Mouse (Mus musculus) heart, adult 18-20 months (tissue): ENCODE results near the gene Kif26a. TPM values are rescaled to one million over a fixed set of nuclear protein-coding genes. Genes with fewer than 3 reads are reported as not detected.

Experiments used
- DNase-seq, 2 experiments: peaks; one replicate each; pipeline ENCODE4 v3.0.0; 2021 to 2022; ENCODE audit warnings: mixed read lengths in 1 of 2
- microRNA-seq, 2 experiments: library from miRNA; unstranded; fragments of <30 nt; microRNA quantifications; one replicate each; pipeline ENCODE4 v1.2.0; 2022
- total RNA-seq, 2 experiments: library from RNA; stranded (reverse); gene quantifications; 2 replicates each; pipeline ENCODE4 v1.2.3; 2021

The Kif26a gene
- total RNA-seq, 2 experiments from 2014 or later: 8.1 to 8.3 TPM

DNA sequence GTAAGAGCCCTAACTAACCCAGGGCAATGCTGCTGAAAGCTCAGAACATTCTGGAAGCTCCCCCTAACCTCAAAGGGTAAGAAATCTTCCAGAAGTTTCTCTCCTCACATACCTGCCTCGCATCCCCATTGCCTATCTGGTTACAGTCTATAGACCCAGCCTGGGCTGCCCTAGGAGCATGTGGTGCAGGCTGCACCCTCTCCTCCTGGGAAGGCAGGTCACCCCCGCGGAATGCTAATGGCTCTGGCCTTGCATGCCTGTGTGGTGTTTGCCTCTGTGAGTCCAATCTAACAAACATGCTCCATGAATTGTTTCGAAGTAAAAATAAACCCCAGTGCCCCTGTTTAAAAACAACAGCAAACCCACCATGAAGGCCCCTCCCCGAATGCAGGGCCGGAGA, 75.3 kb downstream of the Kif26a start:
- no peak for DNase-seq

DNA sequence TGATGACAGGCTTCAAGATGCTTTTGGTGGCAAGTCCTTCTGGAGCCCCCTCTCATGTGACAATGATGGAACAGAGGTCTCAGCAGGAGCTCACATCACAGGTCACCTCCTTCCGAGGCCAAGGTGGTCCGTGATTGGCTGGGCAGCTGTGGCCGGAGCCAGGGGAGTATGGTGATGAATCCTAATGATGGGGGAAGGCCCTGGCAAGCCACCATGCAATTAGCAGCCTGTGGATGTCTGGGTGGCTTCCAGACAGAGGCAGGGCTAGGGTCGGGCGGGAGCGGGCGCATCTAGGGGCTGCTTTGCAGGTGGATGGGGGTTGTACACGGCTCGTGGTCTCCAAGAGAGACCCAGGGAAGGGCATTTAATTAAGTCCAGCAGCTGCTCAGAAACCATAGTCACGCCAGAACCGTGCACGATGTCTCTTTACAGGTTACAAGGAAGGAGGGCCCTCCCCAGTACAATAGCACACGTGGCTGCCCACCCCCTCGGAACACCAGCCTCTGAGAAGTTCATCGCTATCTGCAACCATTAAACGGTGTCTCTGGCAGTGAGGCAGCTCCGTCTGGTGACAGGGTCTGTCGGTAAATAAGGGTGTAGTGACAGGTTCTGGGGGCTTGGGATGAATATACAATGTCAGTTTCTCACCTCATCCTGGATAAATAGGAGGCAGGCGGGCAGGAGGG, 75.9 kb downstream of the Kif26a start:
- no peak for DNase-seq

DNA sequence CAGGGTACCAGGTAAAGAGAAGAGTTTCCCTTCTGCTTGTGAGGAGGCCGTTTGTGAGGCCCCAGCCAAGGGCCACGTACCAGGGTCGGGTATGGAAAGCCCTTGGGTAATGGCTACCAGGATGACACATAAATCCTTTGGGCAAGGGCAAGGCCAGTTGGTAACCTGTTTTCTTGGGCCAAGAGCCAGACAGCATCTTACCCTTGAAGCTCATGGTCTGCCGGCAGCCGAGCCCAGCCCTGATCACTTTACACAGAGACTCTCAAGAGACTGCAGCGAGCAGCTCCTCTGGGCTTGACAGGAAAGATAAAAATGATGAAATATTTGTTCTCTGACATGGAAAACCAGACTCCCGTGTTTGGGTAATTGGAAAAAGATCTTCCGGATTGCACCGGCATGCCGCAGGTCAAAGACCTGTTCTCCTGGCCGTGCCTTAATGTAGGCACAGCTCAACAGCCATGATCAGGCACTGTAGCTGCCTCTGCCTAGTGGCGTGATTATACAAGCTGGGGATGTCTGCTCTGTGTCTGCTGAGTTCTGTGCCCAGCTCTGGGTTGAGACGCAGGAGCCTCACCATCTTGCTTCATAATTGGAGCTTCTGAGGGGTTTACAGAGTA, 77.8 kb downstream of the Kif26a start:
- no peak for DNase-seq

DNA sequence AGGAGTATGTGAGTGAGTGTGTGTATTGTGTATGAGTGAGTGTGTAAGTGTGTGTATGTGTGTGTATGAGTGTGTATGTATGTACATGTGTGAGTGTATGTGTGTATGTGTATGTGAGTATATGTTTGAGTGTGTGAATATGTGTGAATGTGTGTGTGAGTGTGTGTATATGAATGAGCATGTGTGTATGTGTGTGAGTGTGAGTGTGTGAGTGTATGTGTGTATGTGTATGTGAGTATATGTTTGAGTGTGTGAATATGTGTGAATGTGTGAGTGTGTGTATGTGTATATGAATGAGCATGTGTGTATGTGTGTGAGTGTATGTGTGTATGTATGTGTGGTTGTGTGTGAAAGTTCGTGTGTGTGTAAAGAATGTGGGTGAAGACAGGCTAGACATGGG, 80.2 kb downstream of the Kif26a start:
- DNase-seq: no peak

DNA sequence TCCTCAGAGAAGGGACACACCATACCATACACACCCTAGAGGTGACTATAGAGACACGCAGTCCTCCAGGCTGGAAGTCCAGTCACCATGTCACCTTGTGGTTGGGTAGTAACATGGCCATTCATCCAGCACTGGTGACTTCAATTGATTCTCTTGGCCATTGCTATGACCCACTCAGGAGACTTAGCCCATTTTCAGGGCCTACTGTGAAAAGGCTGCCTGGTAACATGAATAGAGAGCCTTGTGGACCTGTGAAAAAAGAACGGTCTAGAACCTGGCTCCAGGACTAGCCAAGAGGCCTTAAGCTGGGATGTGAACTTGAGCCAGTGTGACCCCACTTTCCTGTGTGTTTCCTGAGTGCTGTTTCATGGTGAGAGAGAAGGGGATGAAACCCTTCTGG, 80.6 kb downstream of the Kif26a start:
- no peak for DNase-seq

DNA sequence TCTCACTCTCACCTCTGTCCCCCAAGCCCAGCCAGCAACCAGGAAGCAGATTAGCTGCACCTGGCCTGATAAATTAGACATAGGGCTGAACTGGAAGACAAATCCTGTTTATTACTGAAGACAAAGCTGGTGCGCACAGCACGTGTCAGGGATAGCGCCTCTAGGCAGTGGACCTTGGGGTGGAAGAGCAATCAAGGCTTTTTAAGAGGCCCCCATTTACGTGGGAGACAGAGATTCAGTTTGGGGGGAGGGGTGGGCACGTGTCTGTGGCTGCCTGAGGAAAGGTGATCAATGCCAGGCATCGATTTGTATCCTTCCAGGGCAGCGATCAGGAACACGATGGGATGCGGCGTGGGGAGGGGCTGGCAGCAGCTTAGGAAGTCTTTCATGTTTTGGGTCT, 83.1 kb downstream of the Kif26a start:
- no peak for DNase-seq

DNA sequence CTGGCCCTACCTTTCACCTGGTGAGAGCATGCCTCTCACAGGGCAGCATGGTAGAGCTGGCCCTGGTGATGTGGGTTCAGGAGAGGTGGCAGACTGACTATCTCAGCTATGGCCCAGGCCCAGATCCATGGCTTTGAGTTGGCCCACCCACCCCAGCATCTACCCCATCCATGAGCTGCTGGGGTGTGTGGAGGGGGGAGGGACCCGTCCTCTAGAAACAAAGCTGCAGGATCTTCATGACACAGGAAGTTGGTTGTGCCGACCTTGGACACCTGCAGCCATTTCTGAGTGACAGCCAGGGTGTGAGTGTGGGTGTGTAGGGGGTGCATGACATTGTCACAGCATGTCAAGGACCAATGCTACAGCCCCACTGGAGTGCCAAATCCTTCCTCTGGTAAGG, 84.2 kb downstream of the Kif26a start:
- no peak for DNase-seq

Small RNA genes lying within 50 kb of the gene (microRNA-seq; reads per million reads assigned to microRNA genes)
- gene Mir203: 288 to 453 reads per million in 2 experiments
- gene Mir3073a: 0 reads per million in 2 experiments
- 0 reads per million in 2 experiments for gene Mir3073b

Other genes with a start within 250 kb of the Kif26a start
- gene Ppp1r13b, start 238.1 kb upstream of the Kif26a start, total RNA-seq: 10 to 100 TPM; 16.9 to 17.8 TPM
- 1,000 to 10,000 TPM; 1,322 to 1,486 TPM for gene Atp5mpl, start 179.2 kb upstream of the Kif26a start, total RNA-seq
- under 1 TPM; 0.22 to 0.54 TPM for gene Tdrd9, start 174.6 kb upstream of the Kif26a start, total RNA-seq
- under 1 TPM; 0.30 to 0.49 TPM for gene Rd3l, start 164.9 kb upstream of the Kif26a start, total RNA-seq
- 1 to 10 TPM in 1 of 2 experiments, under 1 TPM in 1; 0.17 to 4.3 TPM for gene Aspg, start 39.5 kb upstream of the Kif26a start, total RNA-seq